Mouse (Mus musculus) MEL (cell line): ENCODE results near the gene Kif6.

Source experiments
- CHD1 ChIP-seq: IDR thresholded peaks from 2 replicates; pipeline ENCODE4 v1.6.1; 2012; ENCODE audit warnings: low read depth, mild to moderate bottlenecking, inconsistent platforms, low read length, improper control_type of control experiment
- CTCF ChIP-seq, 3 experiments: IDR thresholded peaks in 2 of 3; conservative IDR thresholded peaks in 1 of 3; 2 replicates each; pipeline ENCODE4 v1.5.1; 2011 to 2012; ENCODE audit warnings: low read length in 3 of 3, low read depth in 2 of 3, mild to moderate bottlenecking in 2 of 3, improper control_type of control experiment in 1 of 3, inconsistent platforms in 1 of 3, mixed read lengths in 1 of 3, moderate library complexity in 1 of 3; ENCODE audit not compliant: control insufficient read depth in 1 of 3, insufficient read depth in 1 of 3, poor library complexity in 1 of 3, severe bottlenecking in 1 of 3
- E2F4 ChIP-seq: IDR thresholded peaks from 2 replicates; pipeline ENCODE4 v1.6.1; 2011; ENCODE audit warnings: low read depth, low read length, improper control_type of control experiment, borderline replicate concordance
- EP300 ChIP-seq, 2 experiments: IDR thresholded peaks; 2 replicates each; pipeline ENCODE4 v1.6.1; 2011; ENCODE audit warnings: improper control_type of control experiment in 2 of 2, low read length in 2 of 2, low read depth in 1 of 2, mild to moderate bottlenecking in 1 of 2
- MAFK ChIP-seq: IDR thresholded peaks from 2 replicates; pipeline ENCODE4 v1.6.1; 2011; ENCODE audit warnings: low read depth, mild to moderate bottlenecking, low read length, improper control_type of control experiment, borderline replicate concordance
- MEF2A ChIP-seq: IDR thresholded peaks from 2 replicates; pipeline ENCODE4 v1.6.1; 2014; ENCODE audit warnings: low read depth, mild to moderate bottlenecking, inconsistent platforms, low read length, improper control_type of control experiment; ENCODE audit not compliant: poor library complexity, insufficient replicate concordance, severe bottlenecking; ENCODE audit errors: extremely low read depth
- MYC ChIP-seq: IDR thresholded peaks from 2 replicates; pipeline ENCODE4 v1.6.1; 2011; ENCODE audit warnings: low read depth, mild to moderate bottlenecking, low read length, improper control_type of control experiment, moderate library complexity
- POLR2A ChIP-seq, 2 experiments: IDR thresholded peaks; 2 replicates each; pipeline ENCODE4 v1.6.1; 2011 to 2012; ENCODE audit warnings: low read length in 2 of 2, mild to moderate bottlenecking in 2 of 2, control low read depth in 1 of 2, improper control_type of control experiment in 1 of 2, low read depth in 1 of 2, moderate library complexity in 1 of 2; ENCODE audit not compliant: control insufficient read depth in 1 of 2, insufficient read depth in 1 of 2, poor library complexity in 1 of 2
- SIN3A ChIP-seq: IDR thresholded peaks from 2 replicates; pipeline ENCODE4 v1.6.1; 2012; ENCODE audit warnings: low read length, improper control_type of control experiment, inconsistent platforms
- TAL1 ChIP-seq: IDR thresholded peaks from 2 replicates; pipeline ENCODE4 v1.6.1; 2012; ENCODE audit warnings: mild to moderate bottlenecking, inconsistent platforms, low read length, moderate library complexity, mixed read lengths
- TBP ChIP-seq: IDR thresholded peaks from 2 replicates; pipeline ENCODE4 v1.8.0; 2011; ENCODE audit warnings: low read depth, low read length, improper control_type of control experiment
- UBTF ChIP-seq: IDR thresholded peaks from 2 replicates; pipeline ENCODE4 v1.6.1; 2012; ENCODE audit warnings: low read depth, mild to moderate bottlenecking, inconsistent platforms, low read length, improper control_type of control experiment, moderate library complexity, borderline replicate concordance; ENCODE audit not compliant: insufficient read depth
- ZKSCAN1 ChIP-seq: IDR thresholded peaks from 2 replicates; pipeline ENCODE4 v1.6.1; 2012; ENCODE audit warnings: low read depth, mild to moderate bottlenecking, inconsistent platforms, low read length, improper control_type of control experiment, moderate library complexity

GRCm38 (mm10) chr17:49813893-49814640, 199.1 kb downstream of the Kif6 start:
- TF ChIP-seq CTCF (IDR thresholded peaks at IDR 0.05 in 2 of 3, conservative IDR thresholded peaks at IDR 0.05 in 1 of 3; ENCODE audit: control insufficient read depth in 1 of 3, insufficient read depth in 1 of 3, low read depth in 2 of 3, low read length in 3 of 3, poor library complexity in 1 of 3, severe bottlenecking in 1 of 3) (0 out of 6 replicates have a peak, but pooled peaks of 2 of the 3 experiments have one; percentile 7 to 12), ZKSCAN1 (no peak), MEF2A (no peak), MYC (no peak), EP300 (IDR thresholded peaks at IDR 0.05; ENCODE audit: low read depth in 1 of 2, low read length in 2 of 2) (no peak), POLR2A (IDR thresholded peaks at IDR 0.05; ENCODE audit: control insufficient read depth in 1 of 2, insufficient read depth in 1 of 2, low read depth in 1 of 2, low read length in 2 of 2, poor library complexity in 1 of 2) (no peak), CHD1 (no peak), TAL1 (no peak), TBP (no peak), UBTF (no peak), MAFK (no peak), SIN3A (no peak), E2F4 (no peak)
